Mouse (Mus musculus): ENCODE measurements around the gene Gm10226. TPM values are rescaled to one million over a fixed set of nuclear protein-coding genes. Genes with fewer than 3 reads are reported as not detected.
"Not testable (repeated sequence)": the region's sequence is repeated elsewhere in the genome, so short reads cannot be mapped to it uniquely, and the experiment has no call there.

The Gm10226 gene
- 6.9 and 11.4 TPM in 2 replicates for polyA plus RNA-seq (2012; ENCODE audit: insufficient read depth, insufficient read length, missing spikeins)

DNA sequence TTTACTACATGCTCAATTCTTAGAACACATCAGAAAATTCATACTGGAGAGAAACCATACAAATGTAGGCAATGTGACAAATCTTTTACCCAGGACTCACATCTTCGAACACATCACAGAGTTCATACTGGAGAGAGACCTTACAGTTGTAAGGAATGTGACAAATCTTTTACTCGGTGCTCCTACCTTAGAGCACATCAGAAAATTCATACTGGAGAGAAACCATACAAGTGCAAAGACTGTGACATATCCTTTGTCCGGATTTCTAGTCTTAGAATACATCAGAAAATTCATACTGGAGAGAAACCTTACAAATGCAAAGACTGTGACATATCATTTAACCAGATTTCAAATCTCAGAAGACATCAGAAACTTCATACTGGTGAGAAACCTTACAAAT is at the start of gene Gm10226:
Gm10226 (plus strand) TSS at position 301 of the 400 bp plus-strand sequence.
- H3K4me1 ChIP-seq (ENCODE audit: control insufficient read depth, insufficient read depth, insufficient read length, low read length), result no peaks in the 10 kb centered on the region
- no peak within 1 kb of the TSS for H3K27ac ChIP-seq (replicated peaks; ENCODE audit: low read depth, low read length)
- H3K4me3 ChIP-seq (ENCODE audit: insufficient read depth, low read depth, low read length), result no peak within 1 kb of the TSS

DNA sequence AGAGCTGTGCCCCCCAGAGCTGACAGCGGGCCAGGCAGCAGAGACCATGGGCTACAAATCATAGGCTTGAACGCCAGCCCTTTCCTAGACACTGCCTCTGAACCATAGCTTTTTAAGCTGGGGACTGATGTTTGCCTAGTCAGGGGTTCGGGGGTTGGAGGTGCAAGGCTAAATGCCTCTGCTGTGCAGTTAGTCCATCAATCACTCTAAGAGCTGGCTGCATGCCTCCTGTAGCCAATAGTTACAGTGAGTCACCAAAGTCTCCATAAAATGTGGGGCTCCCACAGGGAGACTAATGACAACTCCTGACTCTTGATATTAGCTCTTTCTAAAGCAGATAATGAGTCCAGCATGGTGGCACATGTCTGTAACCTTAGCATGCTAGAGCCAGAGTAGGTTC is 42.9 kb upstream of the Gm10226 start:
- Histone ChIP-seq H3K27ac (replicated peaks; ENCODE audit: low read depth, low read length) (no peak overlapping the region), H3K4me3 (ENCODE audit: insufficient read depth, low read depth, low read length) (no peak overlapping the region), H3K4me1 (ENCODE audit: control insufficient read depth, insufficient read depth, insufficient read length, low read length) (no peaks in the 10 kb centered on the region)

DNA sequence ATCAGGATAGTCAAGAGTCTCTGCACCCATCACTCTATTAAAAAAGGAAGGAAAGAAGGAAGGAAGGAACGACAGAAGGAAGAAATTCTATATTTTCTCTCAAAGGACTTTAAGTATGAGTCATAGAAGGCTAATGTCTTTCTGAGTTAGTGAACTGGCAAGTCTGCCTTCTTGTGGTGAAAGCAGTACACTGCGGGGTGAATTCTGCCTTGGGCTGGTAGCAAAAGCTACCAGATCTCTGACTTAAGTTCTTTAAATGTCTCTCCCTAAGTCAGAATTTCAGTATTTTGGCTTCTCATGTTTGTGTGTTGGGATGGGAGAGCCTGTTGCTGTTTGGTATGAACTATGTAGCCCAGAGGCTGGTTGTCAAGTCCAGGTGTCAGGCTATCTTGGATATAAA is 41.7 kb upstream of the Gm10226 start:
- peak overlapping the region; percentile 81 for H3K4me3 ChIP-seq (ENCODE audit: insufficient read depth, low read depth, low read length)
- no peaks in the 10 kb centered on the region for H3K4me1 ChIP-seq (ENCODE audit: control insufficient read depth, insufficient read depth, insufficient read length, low read length)
- H3K27ac ChIP-seq (replicated peaks; ENCODE audit: low read depth, low read length), result peak overlapping the region; percentile 82

DNA sequence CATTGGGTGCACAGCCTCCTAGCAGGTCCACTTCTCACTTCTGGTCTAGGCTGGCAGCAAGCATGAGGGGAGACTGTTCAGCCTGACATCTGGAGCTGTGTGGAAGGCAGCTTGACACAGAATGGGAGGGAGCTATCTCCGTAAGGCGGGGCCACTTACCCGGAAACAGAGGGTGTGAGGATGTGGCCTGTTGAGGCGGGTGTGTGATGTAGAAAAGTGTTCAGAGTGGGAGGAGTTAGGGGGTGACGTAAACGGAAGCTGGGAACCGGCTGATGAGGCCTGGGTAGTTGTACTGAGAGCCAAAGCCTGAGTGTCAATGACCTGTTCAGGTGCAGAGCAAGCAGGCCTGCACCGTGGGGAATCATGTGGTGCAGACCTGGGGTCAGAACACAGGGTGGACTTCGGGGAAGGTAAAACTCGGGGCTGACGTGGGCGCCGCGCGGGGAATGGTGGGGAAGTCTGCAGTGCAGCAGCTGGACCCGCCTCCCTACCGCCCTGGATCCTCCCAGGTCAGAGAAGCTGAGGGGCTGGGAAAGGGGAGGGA is 41.2 kb upstream of the Gm10226 start, which contains the start of gene Zfp983:
Zfp983 (plus strand) TSS at position 261 of the 544 bp plus-strand sequence.
- not testable (repeated sequence) for H3K4me1 ChIP-seq (ENCODE audit: control insufficient read depth, insufficient read depth, insufficient read length, low read length)
- H3K4me3 ChIP-seq (ENCODE audit: insufficient read depth, low read depth, low read length), result peak within 1 kb of the TSS; percentile 81
- peak within 1 kb of the TSS; percentile 89 for H3K27ac ChIP-seq (replicated peaks; ENCODE audit: low read depth, low read length)

DNA sequence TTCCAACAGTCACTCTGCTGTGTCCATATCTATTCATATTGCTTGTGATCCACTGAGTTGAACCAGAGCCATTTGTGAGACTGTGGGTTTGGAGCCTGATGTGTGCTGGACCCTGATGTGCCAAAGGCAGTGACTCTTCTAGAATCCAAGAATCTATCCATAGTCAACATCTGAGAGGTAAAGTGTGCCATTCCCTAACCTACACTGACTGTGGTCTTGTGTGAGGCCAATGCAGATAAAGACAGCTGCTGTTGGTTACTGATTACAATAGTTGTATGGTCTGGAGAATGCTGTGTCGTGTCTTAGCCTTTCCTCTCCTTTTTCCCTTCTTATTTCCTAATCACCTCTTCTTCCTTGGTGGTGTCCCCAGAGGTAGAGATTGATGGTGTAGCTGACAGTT is 12.8 kb upstream of the Gm10226 start:
- H3K27ac ChIP-seq (replicated peaks; ENCODE audit: low read depth, low read length); H3K4me3 ChIP-seq (ENCODE audit: insufficient read depth, low read depth, low read length); H3K4me1 ChIP-seq (ENCODE audit: control insufficient read depth, insufficient read depth, insufficient read length, low read length): not testable (repeated sequence)

DNA sequence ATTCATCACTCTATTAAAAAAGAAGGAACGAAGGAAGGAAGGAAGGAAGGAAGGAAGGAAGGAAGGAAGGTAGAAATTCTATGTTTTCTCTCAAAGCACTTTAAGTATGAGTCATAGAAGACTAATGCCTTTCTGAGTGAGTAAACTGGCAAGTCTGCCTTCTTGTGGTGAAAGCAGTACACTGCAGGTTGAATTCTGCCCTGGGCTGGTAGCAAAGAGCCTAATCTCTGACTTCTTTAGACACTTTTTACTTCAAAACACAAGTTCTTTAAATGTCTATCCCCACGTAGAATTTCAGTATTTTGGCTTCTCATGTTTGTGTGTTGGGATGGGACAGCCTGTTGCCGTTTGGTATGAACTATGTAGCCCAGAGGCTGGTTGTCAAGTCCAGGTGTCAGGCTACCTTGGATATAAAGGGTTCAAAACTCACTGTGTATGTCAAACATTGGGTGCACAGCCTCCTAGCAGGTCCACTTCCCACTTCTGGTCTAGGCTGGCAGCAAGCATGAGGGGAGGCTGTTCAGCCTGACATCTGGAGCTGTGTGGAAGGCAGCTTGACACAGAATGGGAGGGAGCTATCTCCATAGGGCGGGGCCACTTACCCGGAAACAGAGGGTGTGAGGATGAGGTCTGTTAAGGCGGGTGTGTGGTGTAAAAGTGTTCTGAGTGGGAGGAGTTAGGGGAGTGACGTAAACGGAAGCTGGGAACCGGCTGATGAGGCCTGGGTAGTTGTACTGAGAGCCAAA is 12.2 kb upstream of the Gm10226 start:
- Histone ChIP-seq H3K4me1 (ENCODE audit: control insufficient read depth, insufficient read depth, insufficient read length, low read length) (no peaks in the 10 kb centered on the region), H3K27ac (replicated peaks; ENCODE audit: low read depth, low read length) (peak overlapping the region; percentile 71), H3K4me3 (ENCODE audit: insufficient read depth, low read depth, low read length) (peak overlapping the region; percentile 67)

DNA sequence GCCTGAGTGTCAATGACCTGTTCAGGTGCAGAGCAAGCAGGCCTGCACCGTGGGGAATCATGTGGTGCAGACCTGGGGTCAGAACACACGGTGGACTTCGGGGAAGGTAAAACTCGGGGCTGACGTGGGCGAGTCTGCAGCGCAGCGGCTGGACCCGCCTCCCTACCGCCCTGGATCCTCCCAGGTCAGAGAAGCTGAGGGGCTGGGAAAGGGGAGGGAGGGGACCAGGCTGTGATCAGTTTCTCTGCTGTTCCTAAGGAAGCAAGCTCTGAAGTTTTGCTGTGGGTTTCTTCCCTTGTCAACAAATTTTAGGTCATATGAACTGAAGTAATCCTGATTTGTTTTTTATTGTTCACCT is 11.7 kb upstream of the Gm10226 start:
- H3K4me1 ChIP-seq (ENCODE audit: control insufficient read depth, insufficient read depth, insufficient read length, low read length), result not testable (repeated sequence)
- H3K4me3 ChIP-seq (ENCODE audit: insufficient read depth, low read depth, low read length), result peak overlapping the region; percentile 67
- H3K27ac ChIP-seq (replicated peaks; ENCODE audit: low read depth, low read length), result peak overlapping the region; percentile 71; the same call in 1 of the 2 replicates

DNA sequence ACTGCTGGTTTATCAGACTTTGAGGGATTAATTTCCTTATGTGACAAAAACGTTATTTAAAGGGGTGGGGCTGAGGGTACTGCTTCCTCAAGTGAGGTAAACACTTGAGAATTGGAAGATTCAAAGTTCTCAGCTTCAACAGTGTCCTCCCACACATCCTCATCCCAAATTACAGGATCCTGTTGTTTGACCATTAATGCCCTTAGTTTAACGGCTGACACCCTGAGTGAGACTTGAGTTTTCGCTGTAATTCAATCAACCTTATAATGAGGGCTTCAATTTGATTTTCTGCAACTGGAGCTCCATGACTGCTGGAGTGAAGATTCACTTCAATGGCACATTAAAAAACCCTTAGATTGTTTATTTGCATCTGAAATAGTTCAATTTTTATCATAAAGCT is 1.7 kb downstream of the Gm10226 start:
- H3K4me1 ChIP-seq (ENCODE audit: control insufficient read depth, insufficient read depth, insufficient read length, low read length), result no peaks in the 10 kb centered on the region
- H3K4me3 ChIP-seq (ENCODE audit: insufficient read depth, low read depth, low read length), result no peak overlapping the region
- H3K27ac ChIP-seq (replicated peaks; ENCODE audit: low read depth, low read length), result no peak overlapping the region

DNA sequence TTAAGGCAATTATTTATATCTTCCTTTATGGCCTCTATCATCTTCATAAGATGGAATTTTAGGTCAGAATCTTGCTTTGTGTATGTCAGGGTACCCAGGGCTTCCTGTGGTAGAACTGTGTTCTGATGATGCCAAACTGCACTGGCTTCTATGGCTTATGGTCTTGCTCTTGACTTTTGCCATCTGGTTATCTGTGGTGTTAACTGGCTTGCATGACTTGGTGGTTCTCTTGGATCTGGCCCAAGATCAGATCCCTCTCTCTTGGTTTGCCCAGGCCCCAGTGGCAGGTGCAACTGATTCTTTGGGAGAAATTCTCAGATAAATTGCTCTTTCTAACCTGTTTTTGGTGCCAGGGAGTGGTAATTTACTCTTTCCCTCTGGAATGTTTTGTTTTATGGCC is 4.4 kb downstream of the Gm10226 start:
- Histone ChIP-seq H3K4me1 (ENCODE audit: control insufficient read depth, insufficient read depth, insufficient read length, low read length) (no peaks in the 10 kb centered on the region), H3K27ac (replicated peaks; ENCODE audit: low read depth, low read length) (no peak overlapping the region)

DNA sequence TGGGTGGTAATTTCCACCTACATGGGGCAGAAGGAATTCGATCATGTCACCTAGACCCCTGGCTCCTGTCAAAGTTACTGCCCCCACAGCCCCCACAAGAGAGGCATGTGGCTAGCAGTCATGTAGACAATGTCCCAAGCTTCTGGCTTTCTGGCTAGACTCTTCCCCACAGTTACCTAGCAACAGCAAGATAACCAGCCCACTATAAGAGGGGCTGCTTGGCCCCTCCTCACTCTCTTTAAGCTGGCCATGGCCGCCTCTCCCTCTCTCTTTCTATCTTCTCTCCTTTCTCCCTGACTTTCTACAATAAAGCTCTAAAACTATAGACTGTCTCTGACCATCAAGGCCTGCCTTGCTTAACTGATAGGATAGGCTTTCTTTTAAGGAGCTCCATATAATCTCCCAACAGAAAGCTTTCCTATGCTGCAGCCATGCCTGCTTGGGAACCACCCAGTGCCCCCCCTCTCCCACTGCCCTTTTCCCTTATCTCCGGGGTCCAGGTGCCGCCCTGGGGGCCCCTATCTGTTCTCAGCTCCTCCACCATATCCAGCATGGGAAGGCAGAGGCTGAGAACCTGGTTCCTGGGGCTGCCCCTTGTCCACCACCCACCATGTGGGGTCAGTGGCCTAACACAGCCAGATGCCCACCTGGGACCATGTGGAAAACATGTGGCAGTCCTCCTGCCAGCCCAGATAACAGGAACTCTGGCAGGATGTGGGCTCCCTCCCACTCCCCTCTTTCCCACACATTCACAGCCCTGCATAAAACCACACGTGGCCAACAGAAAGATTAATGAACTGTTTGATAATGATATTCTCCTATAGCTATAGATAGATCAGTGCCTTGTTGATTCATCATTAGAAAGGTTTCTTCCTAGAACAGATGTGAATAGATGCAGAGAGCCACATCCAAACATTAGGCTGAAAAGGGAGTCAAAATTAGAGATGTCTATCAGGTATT is 10.9 kb downstream of the Gm10226 start:
- Histone ChIP-seq H3K4me1 (ENCODE audit: control insufficient read depth, insufficient read depth, insufficient read length, low read length) (no peaks in the 10 kb centered on the region), H3K4me3 (ENCODE audit: insufficient read depth, low read depth, low read length) (no peak overlapping the region), H3K27ac (replicated peaks; ENCODE audit: low read depth, low read length) (no peak overlapping the region)

More for the DNA sequence above, 4.4 kb downstream of the Gm10226 start:
- no peak overlapping the region for H3K4me3 ChIP-seq (ENCODE audit: insufficient read depth, low read depth, low read length)

DNA sequence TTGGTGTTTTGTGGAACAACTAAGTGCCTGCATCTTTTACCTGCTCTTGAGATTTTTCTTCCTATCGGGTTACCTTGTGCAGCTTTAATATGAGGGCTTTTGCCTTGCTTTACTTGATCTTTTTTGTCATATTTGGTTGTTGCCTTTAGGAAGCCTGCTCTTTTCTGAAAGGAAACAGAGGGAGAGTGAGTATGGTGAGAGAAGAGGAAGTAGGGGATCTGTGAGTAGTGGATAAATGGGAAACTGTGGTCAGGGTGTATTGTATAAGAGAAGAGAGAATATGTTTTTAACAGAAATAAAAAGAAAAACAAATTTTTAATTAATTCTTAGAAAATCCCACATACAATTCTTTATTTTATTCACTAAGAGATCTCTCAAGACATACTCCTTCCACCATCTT is 11.8 kb downstream of the Gm10226 start:
- Histone ChIP-seq H3K27ac (replicated peaks; ENCODE audit: low read depth, low read length) (no peak overlapping the region), H3K4me1 (ENCODE audit: control insufficient read depth, insufficient read depth, insufficient read length, low read length) (no peaks in the 10 kb centered on the region), H3K4me3 (ENCODE audit: insufficient read depth, low read depth, low read length) (no peak overlapping the region)

DNA sequence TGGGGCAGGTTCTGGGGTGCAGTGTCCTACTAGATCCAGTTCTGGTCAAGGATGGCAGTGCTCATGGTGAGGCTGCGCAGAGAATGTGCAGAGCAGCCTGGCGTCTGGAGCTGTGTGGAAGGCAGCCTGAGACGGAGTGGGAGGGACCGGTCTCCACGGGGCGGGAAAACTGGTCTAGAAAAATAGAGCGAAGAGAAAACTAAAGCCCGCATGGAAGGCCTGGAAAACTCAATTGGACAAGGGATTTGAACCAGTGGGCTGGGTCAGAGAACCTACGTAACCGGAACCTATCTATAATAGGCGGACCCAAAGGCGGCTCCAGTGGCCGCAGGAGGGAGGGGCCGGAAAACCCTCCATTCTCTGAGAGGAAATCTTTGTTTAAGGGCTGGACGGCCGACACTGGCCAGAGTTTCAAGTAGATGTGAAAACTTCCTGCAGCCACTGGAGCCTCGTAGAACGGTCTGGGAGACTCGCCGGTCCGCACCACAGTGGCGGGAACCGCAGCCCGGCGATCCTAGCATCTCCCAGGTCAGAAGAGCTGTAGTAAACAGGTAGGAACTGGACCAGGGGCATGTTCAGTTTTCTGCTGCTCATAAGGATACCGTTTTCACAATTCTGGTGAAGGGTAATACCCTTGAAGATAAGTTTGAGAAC is 15.8 kb downstream of the Gm10226 start, which contains the start of gene Zfp760:
Zfp760 (plus strand) TSS at position 399 of the 654 bp plus-strand sequence.
- peak within 1 kb of the TSS; percentile 79 for H3K27ac ChIP-seq (replicated peaks; ENCODE audit: low read depth, low read length)
- H3K4me3 ChIP-seq (ENCODE audit: insufficient read depth, low read depth, low read length), result peak within 1 kb of the TSS; percentile 81
- no peaks in the 10 kb centered on the region for H3K4me1 ChIP-seq (ENCODE audit: control insufficient read depth, insufficient read depth, insufficient read length, low read length)

DNA sequence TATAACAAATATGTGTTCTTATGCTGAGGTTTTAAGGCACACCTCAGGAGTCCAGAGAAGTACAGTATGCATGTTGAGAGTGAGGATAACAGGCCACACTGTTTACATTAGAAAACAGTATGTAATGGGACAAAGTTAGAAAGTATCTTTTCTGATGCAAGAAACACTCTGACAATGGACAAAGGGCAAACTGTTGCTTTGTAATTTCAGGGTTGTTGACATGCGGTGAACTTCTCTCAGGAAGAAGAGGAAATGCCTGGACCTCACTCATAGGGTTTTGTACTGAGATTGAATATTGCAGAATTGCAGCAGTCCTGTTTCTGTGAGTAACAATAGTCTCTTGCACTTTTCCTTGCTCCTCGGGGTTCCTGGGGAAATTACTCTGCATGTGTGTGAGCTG is 16.7 kb downstream of the Gm10226 start:
- no peaks in the 10 kb centered on the region for H3K4me1 ChIP-seq (ENCODE audit: control insufficient read depth, insufficient read depth, insufficient read length, low read length)
- peak overlapping the region; percentile 23; the same call in 1 of the 2 replicates for H3K4me3 ChIP-seq (ENCODE audit: insufficient read depth, low read depth, low read length)
- no peak overlapping the region for H3K27ac ChIP-seq (replicated peaks; ENCODE audit: low read depth, low read length)

DNA sequence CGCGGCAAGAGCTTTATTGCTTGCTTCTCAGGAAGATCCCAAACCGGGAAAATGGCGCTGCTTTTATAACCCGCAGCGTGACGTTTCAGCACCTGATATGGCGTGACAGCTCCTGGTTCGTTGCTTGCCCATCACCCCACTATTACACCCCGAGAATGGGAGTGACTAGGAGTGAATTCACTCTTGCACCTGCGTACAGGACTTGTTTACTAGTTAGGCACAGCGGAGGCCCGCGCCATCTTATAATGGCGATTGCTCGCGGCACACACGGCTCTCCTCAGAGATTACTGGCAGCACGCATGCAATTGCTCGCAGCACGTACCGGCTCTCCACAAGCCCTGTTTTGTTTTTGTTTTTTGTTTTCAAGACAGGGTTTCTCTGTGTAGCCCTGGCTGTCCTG is 38.8 kb downstream of the Gm10226 start, which contains the start of gene Zfp229:
Zfp229 (plus strand) TSS at position 301 of the 400 bp plus-strand sequence.
- H3K4me3 ChIP-seq (ENCODE audit: insufficient read depth, low read depth, low read length), result not testable (repeated sequence)

More for the DNA sequence above, 38.8 kb downstream of the Gm10226 start, which contains the start of gene Zfp229:
- not testable (repeated sequence) for H3K27ac ChIP-seq (replicated peaks; ENCODE audit: low read depth, low read length); H3K4me1 ChIP-seq (ENCODE audit: control insufficient read depth, insufficient read depth, insufficient read length, low read length)

Measured in brown adipose tissue, adult 24 weeks (tissue).